Mouse (Mus musculus) lung, embryonic 14.5 days (tissue): ENCODE measurements at regions not wholly inside any gene's neighbourhood (a gene's known extent, or its start where the extent isn't known, plus 50 kb on each side); places are given as distances from the start of the nearest gene placed in this dataset.

Source experiments
- ATAC-seq: fragments of 200-750 bp; cut with Nextera tagmentation; 2 replicates; pipeline ENCODE4 v1.8.0; 2017; ENCODE audit warnings: mild to moderate bottlenecking, moderate TSS enrichment, moderate library complexity; ENCODE audit not compliant: insufficient read depth
- DNase-seq: peaks from one replicate; pipeline ENCODE4 v3.0.0-alpha.2; 2015
- H3K27ac ChIP-seq: fragments of 300-500 bp; sonication (generic); 2 replicates; pipeline ENCODE4 v1.5.1; 2014; ENCODE audit warnings: low read depth, mild to moderate bottlenecking, moderate library complexity
- H3K27me3 ChIP-seq: fragments of 300-500 bp; sonication (generic); 2 replicates; pipeline ENCODE4 v1.6.1; 2014; ENCODE audit warnings: low read length, control low read depth; ENCODE audit not compliant: insufficient read depth
- H3K36me3 ChIP-seq: fragments of 300-500 bp; sonication (generic); 2 replicates; pipeline ENCODE4 v1.6.1; 2014; ENCODE audit warnings: control low read depth; ENCODE audit not compliant: insufficient read depth
- H3K4me1 ChIP-seq: fragments of 300-500 bp; sonication (generic); 2 replicates; pipeline ENCODE4 v1.6.1; 2014; ENCODE audit warnings: antibody characterized with exemption, control low read depth; ENCODE audit not compliant: insufficient read depth
- H3K4me2 ChIP-seq: fragments of 300-500 bp; sonication (generic); 2 replicates; pipeline ENCODE4 v1.6.1; 2014; ENCODE audit warnings: mild to moderate bottlenecking
- H3K4me3 ChIP-seq: fragments of 300-500 bp; sonication (generic); 2 replicates; pipeline ENCODE4 v1.5.1; 2014; ENCODE audit warnings: low read depth, low read length
- H3K9ac ChIP-seq: fragments of 300-500 bp; sonication (generic); 2 replicates; pipeline ENCODE4 v1.6.1; 2014
- H3K9me3 ChIP-seq: fragments of 300-500 bp; sonication (generic); 2 replicates; pipeline ENCODE4 v1.6.1; 2016; ENCODE audit warnings: low read depth, low read length, control low read depth
- CTCF ChIP-seq: IDR thresholded peaks from 2 replicates; pipeline ENCODE4 v1.5.1; 2016; ENCODE audit warnings: antibody characterized with exemption, low read depth
- WGBS: fragments of 180-500 bp; shearing (Covaris S2); extraction: QIAGEN DNeasy Blood & Tissue Kit; methylation state at CpG from one replicate; pipeline ENCODE4 v1.1.7; 2014; 5-methylcytosine and 5-hydroxymethylcytosine counted together

DNA sequence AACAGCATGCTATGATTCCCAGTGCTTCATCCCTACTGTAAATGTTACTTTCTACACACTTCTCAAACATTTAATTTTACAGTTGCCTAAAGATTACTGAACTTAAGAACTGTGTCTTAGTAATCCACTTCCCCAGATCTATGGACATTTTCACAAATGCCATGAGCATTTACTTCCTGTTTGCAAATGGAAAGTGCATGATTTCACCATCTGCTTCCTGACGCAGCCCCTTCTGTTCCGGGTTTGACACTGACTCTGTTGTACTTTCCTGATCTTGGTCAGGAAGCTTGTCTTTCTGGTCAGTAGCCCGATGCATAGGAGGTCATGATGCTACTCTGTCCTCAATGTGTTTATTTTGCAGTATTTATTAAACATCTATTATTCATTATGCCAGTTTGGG is 493.5 kb downstream of the Htr1b start:
- H3K4me3 ChIP-seq, result no peak overlapping the region
- 68% methylated on average over 3 of the region's 3 CpGs for WGBS
- no peaks in the 10 kb centered on the region for H3K36me3 ChIP-seq
- H3K9me3 ChIP-seq, result no peaks in the 10 kb centered on the region
- no peaks in the 10 kb centered on the region for H3K27me3 ChIP-seq
- H3K4me1 ChIP-seq, result no peaks in the 10 kb centered on the region
- H3K27ac ChIP-seq, result no peak overlapping the region
- no peak for ATAC-seq
- no peak for DNase-seq
- no peak overlapping the region for H3K9ac ChIP-seq
- TF ChIP-seq CTCF, result no peak
- H3K4me2 ChIP-seq, result no peak overlapping the region

DNA sequence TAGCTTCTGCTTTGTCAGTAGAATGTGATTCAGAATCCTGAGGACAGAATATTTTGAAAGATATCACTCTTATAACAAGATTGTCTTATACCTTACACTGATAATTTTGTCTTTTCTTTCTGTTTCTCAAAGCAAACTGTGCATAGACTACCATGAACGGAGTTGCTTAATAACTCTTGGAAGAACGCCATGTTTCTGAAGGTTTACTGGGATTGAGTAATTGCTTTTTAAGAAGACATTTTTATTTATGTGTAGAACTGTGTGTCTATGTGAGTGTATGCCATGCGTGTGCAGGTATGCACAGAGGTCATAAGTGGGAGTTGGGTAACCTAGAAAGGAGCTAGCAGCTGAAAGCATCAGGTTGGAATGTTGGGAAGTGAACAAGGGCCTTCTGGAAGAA is 497.3 kb downstream of the Htr1b start:
- no peak overlapping the region for H3K4me2 ChIP-seq
- DNase-seq, result peak; percentile 50

DNA sequence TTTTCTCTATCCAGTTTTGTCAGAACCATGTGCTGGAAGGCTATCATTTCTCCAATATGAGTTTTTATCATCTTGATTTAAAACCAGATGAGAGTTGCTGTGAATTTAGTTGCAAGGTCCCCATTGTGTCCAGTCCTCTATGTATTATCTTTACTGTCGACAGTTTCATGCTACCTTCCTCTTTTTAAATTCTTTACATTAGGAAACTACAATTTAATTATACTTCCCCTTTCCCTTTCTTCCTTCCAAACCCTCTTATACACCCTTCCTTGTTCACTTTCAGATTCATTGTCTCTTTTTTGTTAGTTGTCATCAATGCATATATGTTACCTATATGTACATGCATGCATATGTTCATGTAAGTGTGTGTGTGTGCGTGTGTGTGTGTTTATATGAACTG is 520.6 kb downstream of the Htr1b start:
- H3K4me1 ChIP-seq, result no peaks in the 10 kb centered on the region
- TF ChIP-seq CTCF, result no peak
- no peaks in the 10 kb centered on the region for H3K27me3 ChIP-seq
- no peak for DNase-seq
- no peaks in the 10 kb centered on the region for H3K36me3 ChIP-seq
- no peak overlapping the region for H3K27ac ChIP-seq
- WGBS, result 82% methylated on average over 2 of the region's 2 CpGs
- no peaks in the 10 kb centered on the region for H3K9me3 ChIP-seq
- H3K4me2 ChIP-seq, result no peak overlapping the region
- ATAC-seq, result no peak
- no peak overlapping the region for H3K4me3 ChIP-seq
- H3K9ac ChIP-seq, result no peak overlapping the region

More for the DNA sequence above, 497.3 kb downstream of the Htr1b start:
- Histone ChIP-seq H3K27me3 (no peaks in the 10 kb centered on the region), H3K4me3 (no peak overlapping the region), H3K9me3 (no peaks in the 10 kb centered on the region), H3K4me1 (no peaks in the 10 kb centered on the region), H3K27ac (no peak overlapping the region), H3K9ac (no peak overlapping the region), H3K36me3 (no peaks in the 10 kb centered on the region)
- 62% methylated on average over 3 of the region's 3 CpGs for WGBS
- no peak for ATAC-seq
- TF ChIP-seq CTCF, result no peak

DNA sequence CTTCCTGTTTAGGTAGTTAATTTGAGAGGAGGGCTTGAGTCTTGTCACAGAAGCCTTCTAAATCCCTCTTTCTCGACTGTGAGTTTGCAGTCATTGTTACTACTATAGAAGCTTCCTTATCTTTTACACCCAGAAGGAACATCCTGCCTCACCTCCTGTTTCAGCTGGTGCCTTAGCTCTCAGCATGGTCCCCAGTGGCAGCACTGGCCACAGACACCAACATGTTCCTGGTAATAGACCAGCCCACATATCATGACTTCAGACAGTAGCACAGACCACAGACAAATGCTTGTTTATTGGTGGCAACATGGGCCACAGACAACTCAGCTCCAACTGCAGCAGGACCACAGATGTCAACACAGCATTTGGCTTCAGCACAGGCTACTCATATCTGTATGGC is 560.4 kb downstream of the Htr1b start:
- no peak overlapping the region for H3K4me2 ChIP-seq
- no peak overlapping the region for H3K27ac ChIP-seq
- DNase-seq (no peak), ATAC-seq (no peak)
- no peak for TF ChIP-seq CTCF
- no peaks in the 10 kb centered on the region for H3K27me3 ChIP-seq
- no peak overlapping the region for H3K9ac ChIP-seq
- no peaks in the 10 kb centered on the region for H3K4me1 ChIP-seq
- WGBS, result 52% methylated on average over 1 of the region's 1 CpGs
- H3K36me3 ChIP-seq, result no peaks in the 10 kb centered on the region
- H3K9me3 ChIP-seq, result no peaks in the 10 kb centered on the region
- H3K4me3 ChIP-seq, result no peak overlapping the region

DNA sequence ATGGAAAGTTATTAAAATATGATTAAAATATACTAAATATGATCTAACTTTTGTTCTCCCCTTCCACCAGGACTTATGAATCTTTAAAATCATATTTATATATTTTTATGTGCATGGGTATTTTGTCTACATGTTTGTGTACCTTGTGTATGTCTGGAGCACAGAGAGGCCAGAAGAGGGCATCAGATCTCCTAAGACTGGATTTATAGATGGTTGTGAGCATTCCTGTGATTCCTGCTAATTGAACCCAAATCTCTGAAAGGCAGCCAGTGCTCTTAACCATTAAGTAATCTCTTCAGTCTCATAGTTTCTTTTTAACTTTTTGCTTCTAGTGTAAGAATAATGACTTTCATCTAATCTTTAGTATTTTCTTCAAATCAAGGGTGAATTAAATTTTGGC is 577.2 kb upstream of the Impg1 start:
- Histone ChIP-seq H3K27ac (no peak overlapping the region), H3K9me3 (no peaks in the 10 kb centered on the region), H3K4me2 (no peak overlapping the region), H3K4me1 (no peaks in the 10 kb centered on the region), H3K36me3 (no peaks in the 10 kb centered on the region), H3K9ac (no peak overlapping the region), H3K4me3 (no peak overlapping the region), H3K27me3 (no peaks in the 10 kb centered on the region)
- no peak for DNase-seq
- ATAC-seq, result no peak
- TF ChIP-seq CTCF, result no peak; the same call in 1 of the 2 replicates

DNA sequence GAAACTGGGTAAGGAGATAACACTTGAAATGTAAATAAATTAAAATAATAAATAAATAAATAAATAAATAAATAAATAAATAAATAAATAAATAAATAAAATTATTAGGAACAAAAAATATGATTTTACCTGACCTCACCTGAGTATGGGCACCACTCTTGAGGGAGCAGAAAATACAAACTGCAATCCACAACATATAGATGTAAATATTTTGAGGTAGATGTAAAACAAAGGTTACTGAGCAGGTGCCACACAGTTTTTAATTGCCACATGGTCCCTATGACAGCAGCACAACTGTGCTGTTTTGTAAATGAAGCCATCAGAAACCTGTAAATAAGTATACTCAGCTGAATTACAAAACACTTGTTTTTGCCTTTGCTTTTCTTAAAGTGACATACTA is 576.7 kb upstream of the Impg1 start:
- no peak overlapping the region for H3K27ac ChIP-seq
- H3K9ac ChIP-seq, result no peak overlapping the region
- no peak overlapping the region for H3K4me2 ChIP-seq
- no peaks in the 10 kb centered on the region for H3K4me1 ChIP-seq
- H3K4me3 ChIP-seq, result no peak overlapping the region
- no peak for ATAC-seq
- H3K9me3 ChIP-seq, result no peaks in the 10 kb centered on the region
- no peaks in the 10 kb centered on the region for H3K36me3 ChIP-seq
- no peak for TF ChIP-seq CTCF
- no peak for DNase-seq
- no peaks in the 10 kb centered on the region for H3K27me3 ChIP-seq
